Mouse (Mus musculus) forebrain, embryonic 14.5 days (tissue): ENCODE results near the gene Chaf1a. TPM values are rescaled to one million over a fixed set of nuclear protein-coding genes. Genes with fewer than 3 reads are reported as not detected.

Experiments used
- ATAC-seq: fragments of 200-750 bp; cut with Nextera tagmentation; 2 replicates; pipeline ENCODE4 v1.8.0; 2017; ENCODE audit warnings: mild to moderate bottlenecking, moderate library complexity
- DNase-seq: peaks from one replicate; pipeline ENCODE4 v3.0.0-alpha.2; 2015; ENCODE audit warnings: low spot score
- H3K27ac ChIP-seq: fragments of 300-500 bp; sonication (generic); 2 replicates; pipeline ENCODE4 v1.5.1; 2014; ENCODE audit warnings: low read depth, mild to moderate bottlenecking, control low read depth, low read length, moderate library complexity
- H3K27me3 ChIP-seq: fragments of 300-500 bp; sonication (generic); replicated peaks from 2 replicates; pipeline ENCODE4 v1.6.1; 2014; ENCODE audit warnings: low read length, control low read depth, mixed read lengths; ENCODE audit not compliant: control insufficient read depth, insufficient read depth
- H3K36me3 ChIP-seq: fragments of 300-500 bp; sonication (generic); 2 replicates; pipeline ENCODE4 v1.6.1; 2014; ENCODE audit warnings: low read length, control low read depth; ENCODE audit not compliant: control insufficient read depth, insufficient read depth
- H3K4me1 ChIP-seq: fragments of 300-500 bp; sonication (generic); 2 replicates; pipeline ENCODE4 v1.6.1; 2014; ENCODE audit warnings: antibody characterized with exemption, low read length, control low read depth; ENCODE audit not compliant: control insufficient read depth, insufficient read depth
- H3K4me2 ChIP-seq: fragments of 300-500 bp; sonication (generic); 2 replicates; pipeline ENCODE4 v1.6.1; 2014; ENCODE audit warnings: mild to moderate bottlenecking, control low read depth, low read length
- H3K4me3 ChIP-seq: fragments of 300-500 bp; sonication (generic); 2 replicates; pipeline ENCODE4 v1.5.1; 2014; ENCODE audit warnings: low read depth, low read length, control low read depth
- H3K9ac ChIP-seq: fragments of 300-500 bp; sonication (generic); 2 replicates; pipeline ENCODE4 v1.6.1; 2014; ENCODE audit warnings: mild to moderate bottlenecking, low read length, control low read depth, moderate library complexity
- H3K9me3 ChIP-seq: fragments of 300-500 bp; sonication (generic); replicated peaks from 2 replicates; pipeline ENCODE4 v1.6.1; 2016; ENCODE audit warnings: low read length, control low read depth, mixed read lengths; ENCODE audit not compliant: control insufficient read depth
- WGBS: fragments of 180-500 bp; shearing (Covaris S2); extraction: QIAGEN DNeasy Blood & Tissue Kit; methylation state at CpG from one replicate; pipeline ENCODE4 v1.1.7; 2014; 5-methylcytosine and 5-hydroxymethylcytosine counted together
- polyA plus RNA-seq: library from polyadenylated mRNA; unstranded; fragments of >200 nt; fragmentation: Nextera tagmentation; extraction: Ambion mirVana; gene quantifications from 2 replicates; pipeline ENCODE4 v1.2.1, GENCODE M21; 2014

Chaf1a gene
- polyA plus RNA-seq, 1 experiment from 2014 or later: 6.9 TPM

DNA sequence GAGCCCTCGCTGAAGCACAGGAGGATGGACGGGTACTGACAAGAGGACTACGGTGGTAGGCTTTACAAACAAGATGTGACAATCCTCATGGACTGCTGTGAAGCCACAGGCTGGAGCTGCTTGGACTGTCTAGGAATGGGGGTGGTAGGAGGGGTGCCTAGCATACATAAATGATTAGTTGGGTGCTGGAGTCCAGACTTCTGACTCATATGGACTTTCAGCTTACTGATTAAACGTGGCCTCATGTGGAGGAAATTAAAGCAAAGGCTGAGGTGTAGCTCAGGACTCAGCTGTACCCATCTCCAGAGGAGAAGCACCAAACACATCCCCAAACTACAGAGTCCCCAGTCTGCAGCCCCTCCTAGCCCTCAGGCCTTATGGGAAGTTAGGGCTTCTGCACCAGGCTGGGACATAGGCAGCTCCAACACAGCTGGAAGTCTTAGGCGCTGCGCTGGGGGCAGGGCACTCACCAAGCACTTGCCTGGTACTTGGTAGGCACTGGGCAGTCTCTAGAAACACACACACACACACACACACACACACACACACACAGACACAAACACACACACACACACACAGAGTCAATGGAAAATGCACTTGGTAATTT, 8.0 kb upstream of the Chaf1a start:
- H3K9me3 ChIP-seq: no peaks in the 10 kb centered on the region
- 74% methylated on average over 6 of the region's 6 CpGs for WGBS
- no peak overlapping the region for H3K4me3 ChIP-seq
- no peak overlapping the region for H3K9ac ChIP-seq
- no peak overlapping the region for H3K27ac ChIP-seq
- H3K27me3 ChIP-seq: no peaks in the 10 kb centered on the region
- H3K4me1 ChIP-seq: peaks cover 8% of the 10 kb centered on the region; the same call in 1 of the 2 replicates
- no peak overlapping the region for H3K4me2 ChIP-seq
- ATAC-seq (no peak), DNase-seq (no peak)
- H3K36me3 ChIP-seq: peaks cover 42% of the 10 kb centered on the region

DNA sequence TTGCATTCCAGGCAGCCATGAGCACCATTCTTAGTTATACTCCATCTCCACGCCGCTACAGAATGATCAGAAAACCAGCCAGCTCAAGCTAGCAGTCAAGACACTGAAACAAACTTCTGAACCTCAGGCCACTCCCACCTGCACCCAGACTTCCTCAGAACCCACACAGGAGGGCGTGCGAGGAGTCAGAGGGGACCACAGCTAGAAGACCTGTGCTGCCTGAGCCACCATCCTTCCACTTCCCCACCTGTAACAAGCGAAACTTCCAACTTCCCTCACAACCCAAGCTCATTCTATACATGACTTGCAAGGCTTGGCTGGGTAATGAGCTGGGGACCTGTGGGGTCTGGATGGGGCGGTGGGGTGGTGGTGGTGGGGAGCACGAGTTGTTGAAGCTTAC, 7.4 kb upstream of the Chaf1a start:
- ATAC-seq: no peak
- 72% methylated on average over 7 of the region's 7 CpGs for WGBS
- Histone ChIP-seq H3K27ac (no peak overlapping the region), H3K4me2 (no peak overlapping the region), H3K36me3 (peaks cover 42% of the 10 kb centered on the region), H3K27me3 (no peaks in the 10 kb centered on the region), H3K4me3 (no peak overlapping the region), H3K4me1 (peaks cover 8% of the 10 kb centered on the region; the same call in 1 of the 2 replicates), H3K9ac (no peak overlapping the region), H3K9me3 (no peaks in the 10 kb centered on the region)
- no peak for DNase-seq

DNA sequence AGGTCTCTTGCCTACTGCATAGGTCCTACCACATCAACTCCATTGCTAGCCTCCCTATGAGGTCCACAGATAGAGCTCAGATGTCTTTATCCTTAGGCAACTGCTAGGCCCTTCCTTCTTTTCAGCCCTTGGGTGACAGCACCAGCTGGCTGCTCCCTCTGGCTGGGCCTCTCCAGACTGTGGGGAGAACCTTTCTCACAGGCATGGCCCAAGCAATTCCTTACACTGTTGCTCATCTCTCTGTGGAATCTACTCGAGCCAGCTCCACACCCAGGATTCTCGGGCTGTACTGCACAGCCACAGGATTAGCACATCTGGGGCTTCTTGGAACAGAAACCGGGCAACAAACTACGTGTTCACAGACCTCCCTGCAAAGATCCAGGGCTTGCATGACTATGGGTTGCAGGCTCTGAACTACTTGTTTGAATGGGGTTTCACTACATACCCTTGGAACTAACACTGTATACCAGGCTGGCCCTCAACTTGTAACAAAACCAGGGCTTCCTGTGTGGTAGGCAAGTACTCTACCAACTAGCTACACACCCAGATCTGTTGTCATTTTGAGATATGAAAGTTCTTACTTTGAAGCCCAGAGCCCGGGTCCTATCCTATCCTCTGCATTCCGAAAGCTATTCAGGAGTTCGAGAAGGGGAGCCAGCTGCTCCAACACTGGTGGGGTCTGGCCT, 6.1 kb upstream of the Chaf1a start:
- Histone ChIP-seq H3K27ac (no peak overlapping the region), H3K36me3 (peaks cover 33% of the 10 kb centered on the region), H3K4me2 (no peak overlapping the region), H3K4me1 (peaks cover 8% of the 10 kb centered on the region; the same call in 1 of the 2 replicates), H3K9ac (no peak overlapping the region), H3K27me3 (no peaks in the 10 kb centered on the region), H3K9me3 (no peaks in the 10 kb centered on the region), H3K4me3 (no peak overlapping the region)
- no peak for DNase-seq
- WGBS: 88% methylated on average over 7 of the region's 7 CpGs
- no peak for ATAC-seq

DNA sequence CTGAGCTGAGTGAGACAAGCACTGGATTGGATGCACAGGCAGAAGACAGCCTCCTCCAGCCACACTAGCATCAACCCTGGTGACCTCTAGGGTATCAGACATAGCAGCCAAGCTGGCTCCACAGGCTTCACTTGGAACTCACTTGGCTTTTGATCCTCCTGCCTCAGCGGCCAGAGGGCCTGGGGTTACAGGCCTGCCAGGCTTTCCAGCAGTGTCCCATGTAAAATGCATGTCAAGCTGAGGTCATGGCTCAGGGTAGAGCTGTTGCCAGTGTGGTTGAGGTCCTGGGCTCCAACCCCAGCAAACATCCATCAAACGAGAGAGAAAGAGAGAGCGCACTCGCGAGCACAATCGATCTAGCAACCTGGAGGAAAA, 5.5 kb upstream of the Chaf1a start:
- H3K27me3 ChIP-seq: no peaks in the 10 kb centered on the region
- peak overlapping the region; percentile 63 for H3K4me2 ChIP-seq
- no peak overlapping the region for H3K27ac ChIP-seq
- H3K36me3 ChIP-seq: peaks cover 29% of the 10 kb centered on the region
- ATAC-seq (no peak), DNase-seq (no peak)
- H3K9ac ChIP-seq: peak overlapping the region; percentile 89; the same call in 1 of the 2 replicates
- 91% methylated on average over 6 of the region's 6 CpGs for WGBS
- no peaks in the 10 kb centered on the region for H3K9me3 ChIP-seq
- peaks cover 8% of the 10 kb centered on the region; the same call in 1 of the 2 replicates for H3K4me1 ChIP-seq
- no peak overlapping the region for H3K4me3 ChIP-seq

DNA sequence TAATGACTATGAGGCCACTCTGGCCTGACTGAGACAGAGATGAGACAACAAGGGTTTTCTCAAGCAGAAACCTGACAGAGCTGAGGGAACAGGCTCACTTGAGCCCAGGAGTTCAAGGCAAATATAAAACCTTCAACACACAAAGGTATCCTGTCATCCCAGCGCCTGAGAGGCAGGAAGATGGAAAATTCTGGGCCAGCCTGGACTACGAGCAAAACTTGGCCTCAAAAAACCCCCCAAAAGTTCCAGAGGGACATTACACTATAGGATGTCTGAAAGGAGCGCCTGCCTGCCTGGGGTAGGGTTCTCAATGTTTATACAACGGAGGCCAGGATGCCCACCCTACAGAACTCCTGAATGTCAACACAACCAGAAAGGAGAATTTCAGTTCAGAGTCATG, 5.0 kb upstream of the Chaf1a start:
- no peaks in the 10 kb centered on the region for H3K27me3 ChIP-seq
- H3K27ac ChIP-seq: no peak overlapping the region
- peak overlapping the region; percentile 63 for H3K4me2 ChIP-seq
- ATAC-seq: no peak
- DNase-seq: no peak
- WGBS: 86% methylated on average over 4 of the region's 4 CpGs
- peaks cover 8% of the 10 kb centered on the region; the same call in 1 of the 2 replicates for H3K4me1 ChIP-seq
- H3K9ac ChIP-seq: peak overlapping the region; percentile 89
- H3K9me3 ChIP-seq: no peaks in the 10 kb centered on the region
- peak overlapping the region; percentile 89; the same call in 1 of the 2 replicates for H3K4me3 ChIP-seq
- peaks cover 28% of the 10 kb centered on the region for H3K36me3 ChIP-seq

DNA sequence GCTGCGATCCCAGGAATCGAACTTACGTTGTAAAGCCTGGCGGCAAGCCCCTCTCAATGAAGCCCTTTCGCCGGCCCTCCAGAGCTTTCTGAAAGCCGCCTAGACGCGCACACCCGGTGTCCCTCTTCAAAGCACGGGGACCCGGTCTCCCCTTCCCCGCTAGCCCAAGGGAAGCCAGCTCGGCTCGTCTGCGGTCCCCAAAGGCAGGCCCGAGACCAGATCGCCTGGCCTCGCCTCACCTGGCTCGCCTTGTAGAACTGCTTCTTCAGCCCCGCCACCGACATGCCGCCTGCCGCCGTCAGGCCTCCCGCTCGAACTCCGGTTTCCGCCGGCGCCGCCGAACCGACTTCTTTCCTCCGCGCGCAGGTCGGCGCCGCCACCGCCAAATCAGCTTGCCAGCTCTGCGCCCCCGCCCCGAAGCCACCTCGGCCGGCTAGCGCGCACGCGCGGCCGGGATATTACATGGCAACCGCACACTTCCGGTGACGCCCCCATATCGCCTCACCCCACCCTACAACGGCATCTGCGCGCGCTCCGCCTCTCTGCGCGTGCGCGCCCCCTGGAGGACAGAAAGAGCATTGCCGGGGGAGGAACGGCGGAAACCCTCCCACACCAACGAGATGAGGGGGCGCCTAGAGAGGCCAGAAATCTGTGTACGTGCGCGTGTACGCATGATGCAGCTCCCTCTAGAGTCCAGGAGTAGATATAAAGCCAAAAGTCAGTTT, 3.9 kb upstream of the Chaf1a start, which contains the start of gene Sh3gl1:
Sh3gl1 (minus strand) TSS at position 460 of the 725 bp plus-strand sequence.
- Histone ChIP-seq H3K9ac (peak within 1 kb of the TSS; percentile 89), H3K36me3 (peaks cover 20% of the 10 kb centered on the region), H3K27me3 (no peaks in the 10 kb centered on the region), H3K9me3 (no peaks in the 10 kb centered on the region), H3K4me1 (peaks cover 13% of the 10 kb centered on the region), H3K27ac (peak within 1 kb of the TSS; percentile 86), H3K4me2 (peak within 1 kb of the TSS; percentile 63), H3K4me3 (peak within 1 kb of the TSS; percentile 89)
- ATAC-seq (peak; percentile 92), DNase-seq (peak; percentile 99)
- WGBS: under 1% methylated on average over 74 of the region's 74 CpGs

DNA sequence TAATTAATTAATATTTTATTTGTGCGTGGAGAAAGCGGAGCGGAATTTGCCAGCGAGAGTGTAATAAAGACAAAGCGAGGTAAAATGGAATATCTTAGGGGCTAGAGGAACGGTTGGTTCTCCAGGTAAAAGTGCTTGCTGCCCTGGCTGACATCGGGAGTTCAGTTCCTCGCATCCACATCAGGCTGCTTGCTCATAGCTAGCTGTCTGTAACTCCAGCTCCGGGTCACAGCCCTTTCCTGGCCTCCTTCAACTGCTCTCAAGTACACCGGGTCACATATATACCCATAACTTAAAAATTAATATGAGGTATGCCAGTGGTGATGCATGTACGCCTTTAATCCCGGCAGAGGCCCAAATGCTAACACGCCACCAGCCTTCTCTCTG, 3.3 kb upstream of the Chaf1a start:
- H3K9ac ChIP-seq: peak overlapping the region; percentile 35; the same call in 1 of the 2 replicates

DNA sequence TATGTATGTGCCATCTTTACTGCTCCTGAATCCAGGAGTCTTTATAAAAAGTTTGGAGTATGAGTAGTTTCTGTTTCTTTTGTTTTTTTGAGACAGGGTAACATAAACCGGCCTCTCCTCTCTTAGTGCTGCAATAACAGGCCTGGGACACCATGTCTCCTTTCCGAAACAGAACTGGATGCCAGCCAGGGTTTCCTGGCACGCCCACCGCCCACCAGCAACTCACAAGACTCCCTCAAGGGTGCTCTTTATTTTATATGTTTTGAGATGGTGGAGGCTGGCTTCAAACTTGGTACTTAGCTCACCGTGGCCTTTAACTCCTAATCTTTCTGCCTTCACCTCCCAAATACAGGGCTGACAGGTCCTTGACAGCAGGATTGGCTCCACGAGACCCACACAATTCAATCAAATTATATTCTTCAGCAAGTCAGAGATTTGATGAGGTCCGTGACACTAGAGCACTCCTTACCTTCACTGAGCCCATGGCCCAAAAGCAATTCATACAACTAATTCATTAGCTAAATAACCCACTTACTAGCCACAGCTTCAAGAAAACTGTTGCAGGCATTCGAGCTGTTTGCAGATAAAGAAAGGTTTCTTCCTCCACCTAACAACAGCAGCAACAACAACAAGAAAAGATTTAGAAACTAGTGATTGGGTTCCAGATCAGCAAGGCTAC, 1.5 kb upstream of the Chaf1a start:
- Histone ChIP-seq H3K27me3 (no peaks in the 10 kb centered on the region), H3K9me3 (no peaks in the 10 kb centered on the region), H3K4me1 (peaks cover 13% of the 10 kb centered on the region), H3K36me3 (peaks cover 12% of the 10 kb centered on the region), H3K4me3 (no peak overlapping the region), H3K27ac (no peak overlapping the region), H3K4me2 (no peak overlapping the region), H3K9ac (no peak overlapping the region)
- whole genome bisulfite sequencing: 83% methylated on average over 8 of the region's 8 CpGs
- ATAC-seq: no peak
- DNase-seq: no peak

More for the DNA sequence above, 3.3 kb upstream of the Chaf1a start:
- Histone ChIP-seq H3K27me3 (no peaks in the 10 kb centered on the region), H3K27ac (no peak overlapping the region), H3K4me1 (peaks cover 13% of the 10 kb centered on the region), H3K9me3 (no peaks in the 10 kb centered on the region), H3K4me2 (peak overlapping the region; percentile 30), H3K36me3 (peaks cover 20% of the 10 kb centered on the region), H3K4me3 (peak overlapping the region; percentile 89)
- DNase-seq (no peak), ATAC-seq (peak; percentile 11)
- 38% methylated on average over 13 of the region's 13 CpGs for WGBS
